Mouse (Mus musculus) erythroblast, embryonic 14.5 days (primary cell): Measurements from ENCODE around the gene Myo1c.

Experiments
- GATA1 ChIP-seq: IDR thresholded peaks from 2 replicates; pipeline ENCODE4 v1.6.1; 2012; ENCODE audit warnings: low read length, inconsistent platforms, mixed read lengths
- TAL1 ChIP-seq: IDR thresholded peaks from 3 replicates; pipeline ENCODE4 v1.6.1; 2012; ENCODE audit warnings: low read length, inconsistent platforms, mixed read lengths

DNA sequence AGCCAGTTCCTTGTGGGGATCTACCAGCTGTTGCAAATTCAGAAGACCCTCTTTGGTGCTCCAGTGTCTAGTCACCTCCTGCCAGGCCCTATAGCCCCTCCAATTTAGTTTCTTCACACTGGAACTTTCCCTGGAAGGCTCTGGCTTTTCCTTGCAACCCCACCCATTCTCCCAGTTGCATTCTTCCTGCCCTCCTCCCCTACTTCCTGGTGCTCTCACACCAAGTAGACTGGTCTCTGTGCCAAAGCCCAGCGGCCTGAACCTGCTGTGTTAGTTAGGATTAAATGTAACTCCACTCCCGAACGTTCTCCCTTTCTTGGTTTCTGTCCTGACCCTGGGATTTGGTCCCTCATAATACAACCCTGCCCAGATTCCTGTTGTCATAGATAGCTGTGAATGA, 15.5 kb upstream of the Myo1c start:
- no peak for TF ChIP-seq GATA1
- no peak for TF ChIP-seq TAL1
